Mouse (Mus musculus): ENCODE data around the gene Olfr13.
A peak's percentile ranks its signal among the peaks of the same experiment; 100 is the strongest.
"Not testable (repeated sequence)": the region's sequence is repeated elsewhere in the genome, so short reads cannot be mapped to it uniquely, and the experiment has no call there.

The Olfr13 gene

DNA sequence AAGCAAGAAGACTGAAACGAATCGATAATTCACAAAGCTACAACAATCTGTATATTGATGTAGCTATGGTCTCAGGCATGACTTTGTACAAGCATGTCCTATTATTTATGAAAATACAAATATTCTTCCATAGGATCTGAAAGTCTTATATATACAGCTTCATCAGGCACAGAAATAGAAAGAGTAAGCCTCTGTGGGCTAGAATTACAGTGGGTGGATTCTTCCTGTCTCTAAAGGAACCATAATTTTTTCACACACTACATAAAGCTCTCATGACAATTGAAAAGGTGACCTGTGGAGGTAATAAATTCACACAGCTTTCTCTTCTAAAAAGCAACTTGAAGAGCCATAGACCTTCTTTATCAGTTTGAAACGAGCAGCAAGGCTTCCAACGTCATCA is at the start of gene Olfr13:
Gene Olfr13 (plus strand): TSS at position 301 of the 400 bp plus-strand sequence.
- no peak for DNase-seq (ENCODE audit: low read depth, low spot score)

DNA sequence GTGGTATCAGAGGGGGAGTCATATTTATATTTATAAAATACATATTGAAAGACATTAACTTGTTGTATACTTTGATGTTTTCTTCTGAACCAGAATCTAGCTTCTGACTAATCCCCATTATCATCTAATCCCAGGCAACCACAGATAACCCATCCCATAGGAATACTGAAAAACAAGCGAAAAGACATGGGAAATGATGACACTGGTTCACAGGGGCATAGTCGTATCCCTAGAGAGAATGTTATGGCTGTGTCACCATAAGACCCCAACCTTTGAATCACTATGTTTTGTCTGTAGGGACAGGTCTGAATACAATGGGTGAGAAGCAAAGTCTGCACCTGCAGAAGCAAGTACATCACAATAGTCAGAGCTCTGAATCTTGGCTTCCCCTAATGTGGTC is 25.7 kb upstream of the Olfr13 start, which contains the start of gene Olfr237-ps1:
Gene Olfr237-ps1 (plus strand): TSS at position 301 of the 400 bp plus-strand sequence.
- not testable (repeated sequence) for DNase-seq (ENCODE audit: low read depth, low spot score)

- no peak for DNase-seq (ENCODE audit: low read depth, low spot score)
Measured at GRCm38 (mm10) chr6:43159502-43159901, 12.4 kb upstream of the Olfr13 start.

DNA sequence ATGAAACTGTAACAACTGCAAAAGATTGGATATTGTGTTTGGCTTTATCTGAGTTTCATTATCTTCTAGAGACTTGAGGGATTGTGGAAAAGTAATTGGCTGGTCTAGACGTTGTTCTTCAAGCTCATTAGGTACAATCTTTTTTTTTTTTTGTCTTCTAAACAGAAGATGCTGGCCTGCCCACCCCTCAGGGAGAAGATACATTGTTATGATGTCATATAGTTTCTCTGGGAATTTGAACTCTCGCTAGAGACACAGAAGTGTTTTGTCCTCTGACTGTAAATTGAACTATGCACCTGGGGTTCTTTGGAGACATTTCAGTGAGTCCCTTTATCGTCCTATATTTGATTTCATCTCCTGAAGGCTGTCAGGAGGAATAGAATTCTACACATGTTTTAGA is 9.0 kb upstream of the Olfr13 start, which contains the start of gene Olfr437:
Gene Olfr437 (plus strand): TSS at position 301 of the 400 bp plus-strand sequence.
- DNase-seq (ENCODE audit: low read depth, low spot score): no peak

DNA sequence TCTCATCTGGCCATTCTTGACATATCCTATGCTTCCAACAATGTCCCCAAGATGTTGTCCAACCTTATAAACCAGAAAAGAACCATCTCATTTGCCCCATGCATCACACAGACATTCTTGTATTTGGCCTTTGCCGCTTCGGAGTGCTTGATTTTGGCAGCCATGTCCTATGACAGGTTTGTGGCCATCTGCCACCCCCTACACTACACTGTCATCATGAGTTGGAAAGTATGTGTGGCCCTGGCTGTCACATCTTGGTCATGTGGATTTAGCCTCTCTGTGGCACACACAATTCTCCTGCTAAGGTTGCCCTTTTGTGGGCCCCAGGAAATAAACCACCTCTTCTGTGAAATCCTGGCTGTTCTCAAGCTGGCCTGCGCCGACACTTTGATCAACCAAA is 4.7 kb upstream of the Olfr13 start:
- no peak for DNase-seq (ENCODE audit: low read depth, low spot score)

DNA sequence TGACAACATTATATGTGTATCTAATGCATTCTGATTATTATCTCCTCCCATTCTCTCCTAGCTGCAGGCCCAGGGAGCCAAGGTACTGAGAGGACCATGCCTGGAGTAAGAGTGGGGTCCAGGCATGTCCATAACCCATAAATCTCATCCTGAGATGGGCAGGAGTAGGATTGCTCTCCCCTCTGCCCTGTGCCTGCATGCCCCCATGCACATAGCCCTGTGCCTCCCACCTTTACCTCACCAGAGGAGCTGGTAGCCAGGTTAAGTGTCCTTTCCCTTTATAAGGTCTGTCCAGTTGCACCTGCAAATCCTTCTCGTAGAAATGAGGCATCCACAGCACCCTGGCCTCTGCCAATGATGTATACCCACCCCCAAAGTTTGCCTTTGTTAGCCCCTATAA is 6.2 kb downstream of the Olfr13 start:
- DNase-seq (ENCODE audit: low read depth, low spot score): no peak

GRCm38 (mm10) chr6:43178584-43179501 is 6.9 kb downstream of the Olfr13 start:
- DNase-seq (ENCODE audit: low read depth, low spot score): no peak

GRCm38 (mm10) chr6:43190986-43191385 is 19.0 kb downstream of the Olfr13 start:
- DNase-seq (ENCODE audit: low read depth, low spot score): no peak

GRCm38 (mm10) chr6:43196781-43197180 is 24.8 kb downstream of the Olfr13 start, which contains the start of gene Olfr435:
Gene Olfr435 (plus strand): TSS chr6:43197146.
- DNase-seq (ENCODE audit: low read depth, low spot score): peak; percentile 9

DNA sequence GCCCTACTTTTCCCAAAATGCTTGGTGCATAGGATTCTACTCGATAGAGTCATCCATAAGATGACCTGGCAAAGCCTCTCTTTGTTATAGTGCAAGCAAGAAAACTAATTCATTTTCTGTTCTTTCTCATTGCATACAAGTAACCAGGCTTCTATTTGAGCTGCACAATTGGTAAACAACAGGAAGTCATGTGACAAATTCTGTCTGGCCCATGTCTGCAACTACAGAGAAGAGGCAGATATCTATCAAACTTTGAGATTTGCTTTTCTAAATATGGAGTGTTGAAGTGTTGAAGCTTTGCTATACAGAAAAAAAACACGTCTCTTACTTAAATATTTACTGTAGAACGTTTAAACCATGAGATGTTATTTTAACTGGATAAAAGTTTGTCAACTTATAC is 26.2 kb downstream of the Olfr13 start:
- DNase-seq (ENCODE audit: low read depth, low spot score): no peak

GRCm38 (mm10) chr6:43202786-43203185 is 30.8 kb downstream of the Olfr13 start:
- DNase-seq (ENCODE audit: low read depth, low spot score): no peak

DNA sequence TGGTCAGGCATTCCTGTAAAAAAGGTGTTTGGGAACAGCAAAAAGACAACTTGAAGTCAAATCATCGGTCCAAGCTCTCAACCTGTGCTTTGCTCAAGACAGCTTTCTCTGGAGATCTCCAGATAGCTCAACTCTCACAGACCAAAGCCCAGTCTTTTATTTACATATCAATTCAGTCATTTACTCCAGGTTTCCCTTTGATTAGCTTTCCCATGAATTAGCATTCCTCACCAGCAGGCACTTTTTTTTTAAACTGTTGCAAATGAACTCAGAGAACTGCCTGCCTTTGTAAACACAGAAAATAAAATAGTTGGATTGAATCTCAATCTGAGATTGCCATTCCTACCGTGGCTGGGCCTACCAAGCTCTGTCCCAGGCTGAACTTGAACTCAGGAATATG is 33.4 kb downstream of the Olfr13 start:
- no peak for DNase-seq (ENCODE audit: low read depth, low spot score)

- not testable (repeated sequence) for DNase-seq (ENCODE audit: low read depth, low spot score)
Measured at GRCm38 (mm10) chr6:43212873-43213272, 40.9 kb downstream of the Olfr13 start, which contains the start of gene Olfr434. Gene Olfr434 (plus strand): TSS chr6:43213021.
